Mouse (Mus musculus) embryonic facial prominence, embryonic 12.5 days (tissue): ENCODE data around the gene Pkd2. TPM values are rescaled to one million over a fixed set of nuclear protein-coding genes. Genes with fewer than 3 reads are reported as not detected.

Experiments
- ATAC-seq: fragments of 200-750 bp; cut with Nextera tagmentation; 2 replicates; pipeline ENCODE4 v1.8.0; 2017; ENCODE audit not compliant: insufficient number of reproducible peaks, insufficient read depth, low FRiP score, low TSS enrichment
- H3K27ac ChIP-seq: fragments of 300-500 bp; sonication (generic); 2 replicates; pipeline ENCODE4 v1.5.1; 2016; ENCODE audit warnings: mild to moderate bottlenecking
- H3K27me3 ChIP-seq: fragments of 300-500 bp; sonication (generic); 2 replicates; pipeline ENCODE4 v1.6.1; 2016; ENCODE audit warnings: mild to moderate bottlenecking, moderate library complexity
- H3K36me3 ChIP-seq: fragments of 300-500 bp; sonication (generic); 2 replicates; pipeline ENCODE4 v1.6.1; 2016; ENCODE audit warnings: mild to moderate bottlenecking
- H3K4me1 ChIP-seq: fragments of 300-500 bp; sonication (generic); 2 replicates; pipeline ENCODE4 v1.6.1; 2016
- H3K4me2 ChIP-seq: fragments of 300-500 bp; sonication (generic); replicated peaks from 2 replicates; pipeline ENCODE4 v1.6.1; 2016; ENCODE audit warnings: mild to moderate bottlenecking, moderate library complexity
- H3K4me3 ChIP-seq: fragments of 300-500 bp; sonication (generic); 2 replicates; pipeline ENCODE4 v1.5.1; 2016; ENCODE audit warnings: mild to moderate bottlenecking
- H3K9ac ChIP-seq: fragments of 300-500 bp; sonication (generic); 2 replicates; pipeline ENCODE4 v1.6.1; 2016; ENCODE audit warnings: mild to moderate bottlenecking, moderate library complexity
- H3K9me3 ChIP-seq: fragments of 300-500 bp; sonication (generic); 2 replicates; pipeline ENCODE4 v1.6.1; 2016; ENCODE audit warnings: mild to moderate bottlenecking, moderate library complexity
- WGBS: fragments of 180-500 bp; shearing (Covaris S2); methylation state at CpG from one replicate; pipeline ENCODE4 v1.1.7; 2016; 5-methylcytosine and 5-hydroxymethylcytosine counted together
- polyA plus RNA-seq: library from polyadenylated mRNA; unstranded; fragments of >200 nt; fragmentation: Nextera tagmentation; extraction: Ambion mirVana; gene quantifications from 2 replicates; pipeline ENCODE4 v1.2.1, GENCODE M21; 2016

Gene Pkd2
- polyA plus RNA-seq, 1 experiment from 2014 or later, result 35.2 TPM

- no peaks in the 10 kb centered on the region for H3K27me3 ChIP-seq
- ATAC-seq, result no peak
- no peaks in the 10 kb centered on the region for H3K9me3 ChIP-seq
- no peaks in the 10 kb centered on the region for H3K4me1 ChIP-seq
- peaks cover 50% of the 10 kb centered on the region for H3K36me3 ChIP-seq
- H3K9ac ChIP-seq, result no peak overlapping the region
- no peak overlapping the region for H3K4me2 ChIP-seq
- no peak overlapping the region for H3K27ac ChIP-seq
- 96% methylated on average over 16 of the region's 16 CpGs for WGBS
- no peak overlapping the region for H3K4me3 ChIP-seq
Measured at GRCm38 (mm10) chr5:104466816-104467215, 7.6 kb downstream of the Pkd2 start.

GRCm38 (mm10) chr5:104468586-104468985 is 9.3 kb downstream of the Pkd2 start:
- Histone ChIP-seq H3K36me3 (peaks cover 61% of the 10 kb centered on the region), H3K4me2 (no peak overlapping the region)
- ATAC-seq, result no peak

GRCm38 (mm10) chr5:104470981-104471391 is 11.7 kb downstream of the Pkd2 start:
- Histone ChIP-seq H3K27ac (no peak overlapping the region), H3K9ac (no peak overlapping the region), H3K9me3 (no peaks in the 10 kb centered on the region), H3K4me1 (no peaks in the 10 kb centered on the region), H3K27me3 (no peaks in the 10 kb centered on the region), H3K36me3 (peaks cover 52% of the 10 kb centered on the region), H3K4me3 (no peak overlapping the region), H3K4me2 (no peak overlapping the region)
- WGBS, result 93% methylated on average over 5 of the region's 5 CpGs
- no peak for ATAC-seq

More at GRCm38 (mm10) chr5:104468586-104468985, 9.3 kb downstream of the Pkd2 start:
- Histone ChIP-seq H3K9ac (no peak overlapping the region), H3K27me3 (no peaks in the 10 kb centered on the region), H3K4me1 (no peaks in the 10 kb centered on the region), H3K4me3 (no peak overlapping the region), H3K27ac (no peak overlapping the region), H3K9me3 (no peaks in the 10 kb centered on the region)
- 91% methylated on average over 5 of the region's 5 CpGs for WGBS

- no peak overlapping the region for H3K9ac ChIP-seq
- WGBS, result 92% methylated on average over 8 of the region's 8 CpGs
- H3K4me1 ChIP-seq, result no peaks in the 10 kb centered on the region
- H3K27me3 ChIP-seq, result no peaks in the 10 kb centered on the region
- no peak for ATAC-seq
- no peaks in the 10 kb centered on the region for H3K9me3 ChIP-seq
- no peak overlapping the region for H3K4me3 ChIP-seq
- no peak overlapping the region for H3K4me2 ChIP-seq
- no peak overlapping the region for H3K27ac ChIP-seq
- peaks cover 49% of the 10 kb centered on the region for H3K36me3 ChIP-seq
Measured at GRCm38 (mm10) chr5:104472371-104472770, 13.1 kb downstream of the Pkd2 start.

GRCm38 (mm10) chr5:104480367-104480766 is 21.1 kb downstream of the Pkd2 start:
- peaks cover 71% of the 10 kb centered on the region for H3K36me3 ChIP-seq
- no peak for ATAC-seq
- no peaks in the 10 kb centered on the region for H3K27me3 ChIP-seq

GRCm38 (mm10) chr5:104482856-104483255 is 23.6 kb downstream of the Pkd2 start:
- Histone ChIP-seq H3K27ac (no peak overlapping the region), H3K4me1 (no peaks in the 10 kb centered on the region), H3K4me2 (no peak overlapping the region), H3K9ac (no peak overlapping the region), H3K27me3 (no peaks in the 10 kb centered on the region), H3K9me3 (no peaks in the 10 kb centered on the region), H3K36me3 (peaks cover 74% of the 10 kb centered on the region), H3K4me3 (no peak overlapping the region)
- no peak for ATAC-seq
- 86% methylated on average over 8 of the region's 8 CpGs for WGBS

More at GRCm38 (mm10) chr5:104480367-104480766, 21.1 kb downstream of the Pkd2 start:
- Histone ChIP-seq H3K9me3 (no peaks in the 10 kb centered on the region), H3K4me2 (no peak overlapping the region), H3K9ac (no peak overlapping the region), H3K4me3 (no peak overlapping the region), H3K27ac (no peak overlapping the region), H3K4me1 (no peaks in the 10 kb centered on the region)
- 91% methylated on average over 7 of the region's 7 CpGs for WGBS

- Histone ChIP-seq H3K4me2 (no peak overlapping the region), H3K4me3 (no peak overlapping the region), H3K27ac (no peak overlapping the region), H3K36me3 (peaks cover 83% of the 10 kb centered on the region), H3K9me3 (no peaks in the 10 kb centered on the region), H3K4me1 (no peaks in the 10 kb centered on the region), H3K9ac (no peak overlapping the region), H3K27me3 (no peaks in the 10 kb centered on the region)
- WGBS, result 82% methylated on average over 5 of the region's 5 CpGs
- ATAC-seq, result no peak
Measured at GRCm38 (mm10) chr5:104491561-104491960, 32.3 kb downstream of the Pkd2 start.

GRCm38 (mm10) chr5:104504883-104505282 is 45.6 kb downstream of the Pkd2 start:
- 92% methylated on average over 2 of the region's 2 CpGs for WGBS

GRCm38 (mm10) chr5:104507829-104508194 is 48.6 kb downstream of the Pkd2 start:
- Histone ChIP-seq H3K27ac (no peak overlapping the region), H3K36me3 (peaks cover 28% of the 10 kb centered on the region), H3K9me3 (no peaks in the 10 kb centered on the region), H3K27me3 (no peaks in the 10 kb centered on the region), H3K4me2 (peak overlapping the region; percentile 66), H3K4me1 (peaks cover 10% of the 10 kb centered on the region; the same call in 1 of the 2 replicates), H3K4me3 (peak overlapping the region; percentile 84), H3K9ac (peak overlapping the region; percentile 76; the same call in 1 of the 2 replicates)
- 2% methylated on average over 2 of the region's 2 CpGs for WGBS
- no peak for ATAC-seq

More at GRCm38 (mm10) chr5:104504883-104505282, 45.6 kb downstream of the Pkd2 start:
- Histone ChIP-seq H3K9ac (no peak overlapping the region), H3K4me1 (peaks cover 10% of the 10 kb centered on the region; the same call in 1 of the 2 replicates), H3K4me3 (no peak overlapping the region), H3K27me3 (no peaks in the 10 kb centered on the region), H3K36me3 (peaks cover 43% of the 10 kb centered on the region), H3K4me2 (no peak overlapping the region), H3K27ac (no peak overlapping the region), H3K9me3 (no peaks in the 10 kb centered on the region)
- no peak for ATAC-seq

GRCm38 (mm10) chr5:104508195-104508891 is 49.1 kb downstream of the Pkd2 start, which contains the start of gene BC005561:
Gene BC005561, plus strand, starts transcription at chr5:104508352.
- Histone ChIP-seq H3K36me3 (peaks cover 24% of the 10 kb centered on the region), H3K9me3 (peaks cover 5% of the 10 kb centered on the region; the same call in 1 of the 2 replicates), H3K9ac (peak within 1 kb of the TSS; percentile 76), H3K27me3 (no peaks in the 10 kb centered on the region), H3K27ac (peak within 1 kb of the TSS; percentile 90), H3K4me3 (peak within 1 kb of the TSS; percentile 84), H3K4me2 (peak within 1 kb of the TSS; percentile 66), H3K4me1 (peaks cover 10% of the 10 kb centered on the region; the same call in 1 of the 2 replicates)
- WGBS, result under 1% methylated on average over 81 of the region's 83 CpGs
- ATAC-seq, result peak; percentile 83

GRCm38 (mm10) chr5:104511211-104511610 is 52.0 kb downstream of the Pkd2 start:
- Histone ChIP-seq H3K9me3 (peaks cover 8% of the 10 kb centered on the region; the same call in 1 of the 2 replicates), H3K27me3 (no peaks in the 10 kb centered on the region)
- WGBS, result 89% methylated on average over 3 of the region's 3 CpGs

GRCm38 (mm10) chr5:104538612-104539011 is 79.4 kb downstream of the Pkd2 start:
- Histone ChIP-seq H3K27me3 (no peaks in the 10 kb centered on the region), H3K4me1 (no peaks in the 10 kb centered on the region), H3K9ac (no peak overlapping the region), H3K36me3 (peaks cover 60% of the 10 kb centered on the region), H3K9me3 (no peaks in the 10 kb centered on the region), H3K4me3 (no peak overlapping the region), H3K4me2 (no peak overlapping the region), H3K27ac (no peak overlapping the region)
- 90% methylated on average over 1 of the region's 1 CpGs for WGBS
- no peak for ATAC-seq

More at GRCm38 (mm10) chr5:104511211-104511610, 52.0 kb downstream of the Pkd2 start:
- Histone ChIP-seq H3K4me3 (no peak overlapping the region), H3K4me2 (no peak overlapping the region), H3K9ac (no peak overlapping the region), H3K36me3 (peaks cover 30% of the 10 kb centered on the region), H3K4me1 (peaks cover 10% of the 10 kb centered on the region; the same call in 1 of the 2 replicates), H3K27ac (no peak overlapping the region)
- ATAC-seq, result no peak
